Comparison of ENCODE assay signal across 21 mouse cellular contexts in genomic region chr11:31417071-31417470, GRCm38 (mm10). TPM values are rescaled to one million over a fixed set of nuclear protein-coding genes. Genes with fewer than 3 reads are reported as not detected.
A peak's percentile ranks its signal among the peaks of the same experiment; 100 is the strongest.
DNase-seq lines count a peak whose midpoint lies in the region; ATAC-seq and TF ChIP-seq lines count a peak whose summit lies in the region.
"Had no signal": no experiment of that assay in that cellular context is flagged by ENCODE, and none has a peak within 500 bp of the region (broad histone marks: within the 10 kb centered on the region; RNA-seq: fewer than 3 reads in every experiment).

No protein-coding gene starts in this region.

- no peak overlapping the region for H3K27ac ChIP-seq in testis, adult 2 months (ENCODE audit: control insufficient read depth, insufficient read depth, low read depth, low read length)
- no peak overlapping the region for H3K27ac ChIP-seq in hindbrain, embryonic 11.5 days (ENCODE audit: low read depth, low read length)
- no peak overlapping the region for H3K27ac ChIP-seq in intestine, embryonic 16.5 days (ENCODE audit: low read length)
- H3K27ac ChIP-seq: embryonic facial prominence, embryonic 10.5 days; embryonic facial prominence, embryonic 12.5 days; forebrain, embryonic 13.5 days; forebrain, embryonic 15.5 days had no signal

- H3K4me1 ChIP-seq in testis, adult 2 months (ENCODE audit: control insufficient read depth, insufficient read depth, low read length): no peaks in the 10 kb centered on the region
- no peaks in the 10 kb centered on the region for H3K4me1 ChIP-seq in hindbrain, embryonic 11.5 days (replicated peaks; ENCODE audit: control insufficient read depth, insufficient read depth, low read length)
- no peaks in the 10 kb centered on the region for H3K4me1 ChIP-seq in intestine, embryonic 16.5 days (ENCODE audit: control insufficient read depth, insufficient read depth, low read length)
- H3K4me1 ChIP-seq: embryonic facial prominence, embryonic 10.5 days; forebrain, embryonic 13.5 days; forebrain, embryonic 15.5 days had no signal

- no peak for TF ChIP-seq CTCF in testis, adult 2 months (IDR thresholded peaks at IDR 0.05; ENCODE audit: control insufficient read depth, insufficient read depth, insufficient replicate concordance, low read depth, low read length)

- ATAC-seq in hindbrain, embryonic 11.5 days (ENCODE audit: low FRiP score): no peak
- no peak for ATAC-seq in intestine, embryonic 16.5 days
- ATAC-seq: activated CD4-positive, CD25-positive, alpha-beta regulatory T cell, adult 4 months; forebrain, embryonic 13.5 days; forebrain, embryonic 15.5 days; forebrain, postnatal 0 days; Patski had no signal

- no peaks in the 10 kb centered on the region for H3K9me3 ChIP-seq in hindbrain, embryonic 11.5 days (ENCODE audit: control insufficient read depth, low read length)
- H3K9me3 ChIP-seq in intestine, embryonic 16.5 days (ENCODE audit: control insufficient read depth, low read length): no peaks in the 10 kb centered on the region
- H3K9me3 ChIP-seq: embryonic facial prominence, embryonic 10.5 days; embryonic facial prominence, embryonic 12.5 days; forebrain, embryonic 13.5 days; forebrain, embryonic 15.5 days had no signal

- no peaks in the 10 kb centered on the region for H3K36me3 ChIP-seq in testis, adult 2 months (ENCODE audit: control insufficient read depth, insufficient read depth, low read length)
- no peaks in the 10 kb centered on the region for H3K36me3 ChIP-seq in hindbrain, embryonic 11.5 days (ENCODE audit: control insufficient read depth, insufficient read depth, low read length)
- H3K36me3 ChIP-seq in intestine, embryonic 16.5 days (ENCODE audit: control insufficient read depth, insufficient read depth, low read length): no peaks in the 10 kb centered on the region
- H3K36me3 ChIP-seq: embryonic facial prominence, embryonic 10.5 days; embryonic facial prominence, embryonic 12.5 days; forebrain, embryonic 15.5 days had no signal

- DNase-seq in testis, postnatal 10 days (ENCODE audit: low spot score): no peak
- DNase-seq in 3T3-L1 (ENCODE audit: low read depth, low spot score) (peak; percentile 84), adipocyte (ENCODE audit: low spot score) (peak; percentile 67)
- no peak for DNase-seq in hindbrain, embryonic 11.5 days (ENCODE audit: low spot score)
- DNase-seq: adrenal gland, adult 2 months; adrenal gland, postnatal 10 days; adrenal gland, postnatal 25 days; cerebellum, adult 11 months; cerebellum, adult 18-20 months; cerebellum, adult 8-10 months; cerebellum, adult 9-11 months; cerebellum, postnatal 25 days; forebrain, postnatal 0 days had no signal

- no peak for TF ChIP-seq POLR2A in testis, adult 2 months (IDR thresholded peaks at IDR 0.05; ENCODE audit: control insufficient read depth, low read depth, low read length)

- 86% methylated on average over 5 of the region's 5 CpGs for WGBS in hindbrain, embryonic 11.5 days
- whole genome bisulfite sequencing in intestine, embryonic 16.5 days: 76% methylated on average over 5 of the region's 5 CpGs

- H3K4me3 ChIP-seq in testis, adult 2 months (ENCODE audit: control insufficient read depth, low read depth, low read length): peak overlapping the region; percentile 20; the same call in 1 of the 2 replicates
- H3K4me3 ChIP-seq in hindbrain, embryonic 11.5 days (ENCODE audit: low read depth, low read length): no peak overlapping the region
- H3K4me3 ChIP-seq in intestine, embryonic 16.5 days (ENCODE audit: low read length): no peak overlapping the region
- H3K4me3 ChIP-seq: embryonic facial prominence, embryonic 10.5 days; embryonic facial prominence, embryonic 12.5 days; forebrain, embryonic 13.5 days; forebrain, embryonic 15.5 days had no signal

- H3K27me3 ChIP-seq in testis, adult 2 months (ENCODE audit: control insufficient read depth, insufficient read depth, low read length): no peaks in the 10 kb centered on the region
- H3K27me3 ChIP-seq in hindbrain, embryonic 11.5 days (ENCODE audit: control insufficient read depth, insufficient read depth, low read length): no peaks in the 10 kb centered on the region
- H3K27me3 ChIP-seq in intestine, embryonic 16.5 days (replicated peaks; ENCODE audit: control insufficient read depth, insufficient read depth, low read length): no peaks in the 10 kb centered on the region
- H3K27me3 ChIP-seq: embryonic facial prominence, embryonic 12.5 days; forebrain, embryonic 13.5 days; forebrain, embryonic 15.5 days; Patski had no signal

- no peak overlapping the region for H3K9ac ChIP-seq in hindbrain, embryonic 11.5 days (ENCODE audit: low read depth, low read length)
- H3K9ac ChIP-seq in intestine, embryonic 16.5 days (ENCODE audit: low read depth, low read length): no peak overlapping the region
- H3K9ac ChIP-seq: embryonic facial prominence, embryonic 12.5 days; forebrain, embryonic 13.5 days; forebrain, embryonic 15.5 days; forebrain, postnatal 0 days had no signal

- no peak overlapping the region for H3K4me2 ChIP-seq in hindbrain, embryonic 11.5 days (replicated peaks; ENCODE audit: low read depth, low read length)
- no peak overlapping the region for H3K4me2 ChIP-seq in intestine, embryonic 16.5 days (ENCODE audit: low read depth, low read length)
- H3K4me2 ChIP-seq: embryonic facial prominence, embryonic 12.5 days; forebrain, embryonic 13.5 days; forebrain, embryonic 15.5 days had no signal

RNA-seq across cellular contexts. Expression of gene Stc2, which starts 47.2 kb away (rescaled TPM):
- polyA plus RNA-seq in testis, adult 2 months (2012; rRNA removed): 0.65 and 0.77 TPM in 2 replicates
- 0.64 and 0.96 TPM in 2 replicates for polyA plus RNA-seq in hindbrain, embryonic 11.5 days (2014; fragmentation: Nextera tagmentation; extraction: Ambion mirVana)
- 9.4 and 9.7 TPM in 2 replicates for polyA plus RNA-seq in intestine, embryonic 16.5 days (2015; fragmentation: Nextera tagmentation; extraction: Ambion mirVana)

Comparison
In these comparisons a context has a peak if more than half of its experiments do, and no peak if none do; other contexts are left out.
1. DNase-seq: peak in 3T3-L1 (single experiment) and adipocyte (single experiment); none in testis, postnatal 10 days (single experiment) and hindbrain, embryonic 11.5 days (single experiment).